Mouse (Mus musculus): Measurements from ENCODE around the gene Kif11. TPM values are rescaled to one million over a fixed set of nuclear protein-coding genes. Genes with fewer than 3 reads are reported as not detected.

The Kif11 gene
- polyA plus RNA-seq, 1 experiment from 2014 or later: 79.4 TPM

- H3K4me1 ChIP-seq (ENCODE audit: control insufficient read depth, insufficient read depth, low read length): no peaks in the 10 kb centered on the region
- no peak overlapping the region for H3K4me3 ChIP-seq (ENCODE audit: low read length)
- H3K36me3 ChIP-seq (ENCODE audit: control insufficient read depth, insufficient read depth, low read length): peaks cover 85% of the 10 kb centered on the region
- no peak overlapping the region for H3K9ac ChIP-seq (ENCODE audit: low read depth, low read length)
- no peak overlapping the region for H3K4me2 ChIP-seq (replicated peaks; ENCODE audit: low read depth, low read length)
- no peaks in the 10 kb centered on the region for H3K9me3 ChIP-seq (ENCODE audit: control insufficient read depth, low read length)
- no peak for ATAC-seq (ENCODE audit: low FRiP score, low TSS enrichment)
- H3K27me3 ChIP-seq (ENCODE audit: control insufficient read depth, insufficient read depth, low read length): no peaks in the 10 kb centered on the region
- 65% methylated on average over 6 of the region's 6 CpGs for WGBS
- no peak overlapping the region for H3K27ac ChIP-seq (ENCODE audit: low read depth, low read length)
Observed at GRCm38 (mm10) chr19:37400936-37401335, 24.7 kb downstream of the Kif11 start.

DNA sequence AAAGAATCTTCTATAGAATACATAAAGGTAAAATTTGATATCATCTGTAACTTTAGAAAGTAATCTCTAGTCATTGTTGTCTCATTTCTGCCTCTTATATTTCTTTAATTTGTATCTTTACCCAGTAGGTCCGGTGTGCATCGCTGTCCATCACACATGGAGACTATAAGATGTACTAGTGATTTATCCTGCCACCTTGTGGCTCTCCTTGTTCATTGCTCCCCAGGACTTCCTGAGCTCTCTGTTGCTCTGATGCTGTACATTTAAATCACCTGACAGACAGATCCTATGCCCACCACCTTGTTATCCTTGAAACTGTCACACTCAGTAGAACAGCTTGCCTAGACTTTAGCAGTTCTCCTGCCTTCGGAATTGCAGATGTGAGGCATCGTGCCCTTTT, 42.1 kb downstream of the Kif11 start:
- Histone ChIP-seq H3K9ac (ENCODE audit: low read depth, low read length) (no peak overlapping the region), H3K36me3 (ENCODE audit: control insufficient read depth, insufficient read depth, low read length) (peaks cover 80% of the 10 kb centered on the region), H3K9me3 (ENCODE audit: control insufficient read depth, low read length) (no peaks in the 10 kb centered on the region), H3K27me3 (ENCODE audit: control insufficient read depth, insufficient read depth, low read length) (no peaks in the 10 kb centered on the region), H3K4me1 (ENCODE audit: control insufficient read depth, insufficient read depth, low read length) (no peaks in the 10 kb centered on the region), H3K4me2 (replicated peaks; ENCODE audit: low read depth, low read length) (no peak overlapping the region), H3K4me3 (ENCODE audit: low read length) (no peak overlapping the region), H3K27ac (ENCODE audit: low read depth, low read length) (no peak overlapping the region)
- WGBS: 89% methylated on average over 4 of the region's 4 CpGs
- ATAC-seq (ENCODE audit: low FRiP score, low TSS enrichment): no peak

DNA sequence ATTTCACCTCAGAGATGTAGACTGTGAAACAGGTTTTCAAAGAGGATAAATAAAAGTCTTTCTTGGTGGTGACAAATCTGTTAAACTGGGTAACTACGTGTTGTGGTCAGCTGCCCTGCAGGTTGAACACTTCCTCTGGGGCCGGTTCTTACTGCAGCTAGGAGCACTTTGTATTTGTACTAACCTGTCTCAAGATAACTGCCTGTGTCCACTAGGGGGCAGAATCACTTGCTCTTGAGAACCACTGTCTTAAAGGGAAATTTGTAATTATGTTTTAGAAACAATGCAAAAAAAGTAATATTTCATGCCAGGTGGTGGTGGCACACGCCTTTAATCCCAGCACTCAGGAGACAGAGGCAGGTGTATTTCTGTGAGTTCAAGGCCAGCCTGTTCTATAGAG, 43.4 kb downstream of the Kif11 start:
- no peak overlapping the region for H3K4me2 ChIP-seq (replicated peaks; ENCODE audit: low read depth, low read length)
- H3K27me3 ChIP-seq (ENCODE audit: control insufficient read depth, insufficient read depth, low read length): no peaks in the 10 kb centered on the region
- 44% methylated on average over 3 of the region's 3 CpGs for WGBS
- H3K4me3 ChIP-seq (ENCODE audit: low read length): no peak overlapping the region
- H3K4me1 ChIP-seq (ENCODE audit: control insufficient read depth, insufficient read depth, low read length): no peaks in the 10 kb centered on the region
- no peak overlapping the region for H3K9ac ChIP-seq (ENCODE audit: low read depth, low read length)
- H3K36me3 ChIP-seq (ENCODE audit: control insufficient read depth, insufficient read depth, low read length): peaks cover 72% of the 10 kb centered on the region
- no peaks in the 10 kb centered on the region for H3K9me3 ChIP-seq (ENCODE audit: control insufficient read depth, low read length)
- no peak overlapping the region for H3K27ac ChIP-seq (ENCODE audit: low read depth, low read length)
- ATAC-seq (ENCODE audit: low FRiP score, low TSS enrichment): no peak

DNA sequence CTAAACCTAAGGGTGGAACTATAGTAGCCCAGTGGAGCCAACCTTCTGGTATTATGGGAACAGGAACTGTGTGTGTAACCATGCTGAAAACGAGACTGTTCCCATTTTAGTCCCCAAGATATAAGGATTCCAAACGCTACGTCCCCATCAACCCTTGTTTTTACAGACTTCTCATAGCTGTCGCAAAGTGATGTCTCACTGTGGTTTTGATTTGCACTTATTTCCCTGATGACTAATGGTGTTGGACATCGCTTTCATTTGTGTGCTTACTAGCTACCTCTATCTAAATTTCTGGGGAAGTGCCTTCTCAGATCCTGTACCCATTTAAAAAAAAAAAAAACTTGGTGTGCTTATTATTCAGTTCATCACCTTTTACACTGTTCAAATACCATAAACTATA, 52.4 kb downstream of the Kif11 start:
- H3K4me3 ChIP-seq (ENCODE audit: low read length): no peak overlapping the region
- 74% methylated on average over 5 of the region's 5 CpGs for WGBS
- H3K36me3 ChIP-seq (ENCODE audit: control insufficient read depth, insufficient read depth, low read length): peaks cover 5% of the 10 kb centered on the region; the same call in 1 of the 2 replicates
- H3K4me1 ChIP-seq (ENCODE audit: control insufficient read depth, insufficient read depth, low read length): no peaks in the 10 kb centered on the region
- no peaks in the 10 kb centered on the region; the same call in 1 of the 2 replicates for H3K9me3 ChIP-seq (ENCODE audit: control insufficient read depth, low read length)
- H3K27me3 ChIP-seq (ENCODE audit: control insufficient read depth, insufficient read depth, low read length): peaks cover 36% of the 10 kb centered on the region
- ATAC-seq (ENCODE audit: low FRiP score, low TSS enrichment): no peak
- H3K9ac ChIP-seq (ENCODE audit: low read depth, low read length): no peak overlapping the region
- H3K4me2 ChIP-seq (replicated peaks; ENCODE audit: low read depth, low read length): no peak overlapping the region
- H3K27ac ChIP-seq (ENCODE audit: low read depth, low read length): no peak overlapping the region

GRCm38 (mm10) chr19:37431139-37431756, 55.0 kb downstream of the Kif11 start:
- no peaks in the 10 kb centered on the region for H3K36me3 ChIP-seq (ENCODE audit: control insufficient read depth, insufficient read depth, low read length)
- H3K4me3 ChIP-seq (ENCODE audit: low read length): no peak overlapping the region
- ATAC-seq (ENCODE audit: low FRiP score, low TSS enrichment): no peak
- H3K27ac ChIP-seq (ENCODE audit: low read depth, low read length): no peak overlapping the region
- WGBS: 86% methylated on average over 11 of the region's 11 CpGs
- H3K4me1 ChIP-seq (ENCODE audit: control insufficient read depth, insufficient read depth, low read length): 0 out of 2 replicates have a peak, but pooled peaks cover 4% of the 10 kb centered on the region
- no peak overlapping the region for H3K4me2 ChIP-seq (replicated peaks; ENCODE audit: low read depth, low read length)
- no peak overlapping the region for H3K9ac ChIP-seq (ENCODE audit: low read depth, low read length)
- peaks cover 62% of the 10 kb centered on the region for H3K27me3 ChIP-seq (ENCODE audit: control insufficient read depth, insufficient read depth, low read length)
- no peaks in the 10 kb centered on the region; the same call in 1 of the 2 replicates for H3K9me3 ChIP-seq (ENCODE audit: control insufficient read depth, low read length)

- Histone ChIP-seq H3K4me3 (ENCODE audit: low read length) (peak overlapping the region; percentile 57; the same call in 1 of the 2 replicates), H3K27me3 (ENCODE audit: control insufficient read depth, insufficient read depth, low read length) (peaks cover 76% of the 10 kb centered on the region), H3K36me3 (ENCODE audit: control insufficient read depth, insufficient read depth, low read length) (no peaks in the 10 kb centered on the region), H3K9me3 (ENCODE audit: control insufficient read depth, low read length) (no peaks in the 10 kb centered on the region; the same call in 1 of the 2 replicates), H3K9ac (ENCODE audit: low read depth, low read length) (no peak overlapping the region), H3K4me2 (replicated peaks; ENCODE audit: low read depth, low read length) (no peak overlapping the region), H3K27ac (ENCODE audit: low read depth, low read length) (no peak overlapping the region), H3K4me1 (ENCODE audit: control insufficient read depth, insufficient read depth, low read length) (0 out of 2 replicates have a peak, but pooled peaks cover 4% of the 10 kb centered on the region)
- ATAC-seq (ENCODE audit: low FRiP score, low TSS enrichment): no peak
- WGBS: 13% methylated on average over 16 of the region's 16 CpGs
Observed at GRCm38 (mm10) chr19:37432868-37433570, 56.8 kb downstream of the Kif11 start.

DNA sequence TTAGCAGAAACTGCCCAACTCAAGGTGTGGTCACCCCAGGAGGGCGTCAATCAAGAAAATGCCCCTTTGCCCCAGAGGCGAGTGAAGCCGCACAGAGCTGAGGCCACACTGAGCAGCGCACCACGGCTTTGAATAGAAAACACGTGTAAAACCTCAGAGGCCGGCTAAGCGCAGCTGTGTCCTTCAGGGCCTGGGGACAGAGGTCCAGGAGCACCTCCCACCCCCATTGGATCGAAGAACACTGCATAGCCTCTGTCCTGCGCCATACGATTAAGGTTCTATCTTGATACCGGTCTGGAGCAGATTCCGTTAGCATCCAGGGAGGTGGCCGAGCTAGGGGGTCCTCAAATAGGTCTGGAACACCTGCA, 57.7 kb downstream of the Kif11 start:
- no peak for ATAC-seq (ENCODE audit: low FRiP score, low TSS enrichment)
- Histone ChIP-seq H3K36me3 (ENCODE audit: control insufficient read depth, insufficient read depth, low read length) (no peaks in the 10 kb centered on the region), H3K27ac (ENCODE audit: low read depth, low read length) (no peak overlapping the region), H3K4me3 (ENCODE audit: low read length) (peak overlapping the region; percentile 57), H3K9me3 (ENCODE audit: control insufficient read depth, low read length) (no peaks in the 10 kb centered on the region; the same call in 1 of the 2 replicates), H3K4me2 (replicated peaks; ENCODE audit: low read depth, low read length) (peak overlapping the region; percentile 64), H3K9ac (ENCODE audit: low read depth, low read length) (no peak overlapping the region), H3K27me3 (ENCODE audit: control insufficient read depth, insufficient read depth, low read length) (peaks cover 83% of the 10 kb centered on the region), H3K4me1 (ENCODE audit: control insufficient read depth, insufficient read depth, low read length) (0 out of 2 replicates have a peak, but pooled peaks cover 4% of the 10 kb centered on the region)
- 2% methylated on average over 14 of the region's 14 CpGs for WGBS

DNA sequence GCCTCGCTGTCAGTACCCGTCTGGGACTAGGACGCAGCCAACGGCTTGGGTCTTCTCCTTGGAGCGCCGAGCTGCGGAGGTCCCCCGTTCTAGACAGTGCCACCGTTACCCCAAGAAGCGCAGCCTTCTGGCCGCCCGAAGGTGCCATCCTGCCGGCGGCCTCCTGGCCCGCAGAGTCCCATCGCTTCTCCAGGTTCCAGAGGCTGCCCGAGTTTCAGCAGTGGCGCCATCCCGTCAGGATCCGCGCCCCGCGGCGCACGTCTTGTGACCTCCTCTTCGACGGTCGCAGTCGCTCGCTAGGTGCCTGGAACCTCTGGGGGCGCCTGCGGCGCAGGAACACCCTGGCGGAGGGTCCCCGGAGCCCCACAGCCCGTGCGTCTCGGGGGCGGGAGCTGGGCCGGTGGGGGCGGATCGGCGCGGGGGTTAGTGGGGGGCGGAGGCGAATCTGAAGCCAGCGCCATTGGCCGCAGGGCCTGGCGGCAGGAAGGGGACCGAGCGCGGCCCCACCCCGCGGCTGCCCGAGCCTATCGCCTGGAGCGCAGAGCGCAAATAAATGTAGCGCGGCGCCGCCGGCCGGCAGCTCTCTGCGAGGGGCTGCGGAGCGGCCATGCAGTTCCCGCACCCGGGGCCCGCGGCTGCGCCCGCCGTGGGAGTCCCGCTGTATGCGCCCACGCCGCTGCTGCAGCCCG, 58.2 kb downstream of the Kif11 start, which contains the start of gene Hhex:
TSS of gene Hhex (plus strand) at position 548 of the 689 bp plus-strand sequence.
- Histone ChIP-seq H3K4me3 (ENCODE audit: low read length) (peak within 1 kb of the TSS; percentile 57), H3K9ac (ENCODE audit: low read depth, low read length) (peak within 1 kb of the TSS; percentile 56), H3K27ac (ENCODE audit: low read depth, low read length) (peak within 1 kb of the TSS; percentile 74), H3K4me1 (ENCODE audit: control insufficient read depth, insufficient read depth, low read length) (0 out of 2 replicates have a peak, but pooled peaks cover 4% of the 10 kb centered on the region), H3K4me2 (replicated peaks; ENCODE audit: low read depth, low read length) (peak within 1 kb of the TSS; percentile 64), H3K27me3 (ENCODE audit: control insufficient read depth, insufficient read depth, low read length) (peaks cover 88% of the 10 kb centered on the region), H3K36me3 (ENCODE audit: control insufficient read depth, insufficient read depth, low read length) (no peaks in the 10 kb centered on the region), H3K9me3 (ENCODE audit: control insufficient read depth, low read length) (no peaks in the 10 kb centered on the region; the same call in 1 of the 2 replicates)
- WGBS: under 1% methylated on average over 67 of the region's 79 CpGs
- ATAC-seq (ENCODE audit: low FRiP score, low TSS enrichment): peak; percentile 80
